ENCODE assay signal across 15 mouse cellular contexts in the genomic region with DNA sequence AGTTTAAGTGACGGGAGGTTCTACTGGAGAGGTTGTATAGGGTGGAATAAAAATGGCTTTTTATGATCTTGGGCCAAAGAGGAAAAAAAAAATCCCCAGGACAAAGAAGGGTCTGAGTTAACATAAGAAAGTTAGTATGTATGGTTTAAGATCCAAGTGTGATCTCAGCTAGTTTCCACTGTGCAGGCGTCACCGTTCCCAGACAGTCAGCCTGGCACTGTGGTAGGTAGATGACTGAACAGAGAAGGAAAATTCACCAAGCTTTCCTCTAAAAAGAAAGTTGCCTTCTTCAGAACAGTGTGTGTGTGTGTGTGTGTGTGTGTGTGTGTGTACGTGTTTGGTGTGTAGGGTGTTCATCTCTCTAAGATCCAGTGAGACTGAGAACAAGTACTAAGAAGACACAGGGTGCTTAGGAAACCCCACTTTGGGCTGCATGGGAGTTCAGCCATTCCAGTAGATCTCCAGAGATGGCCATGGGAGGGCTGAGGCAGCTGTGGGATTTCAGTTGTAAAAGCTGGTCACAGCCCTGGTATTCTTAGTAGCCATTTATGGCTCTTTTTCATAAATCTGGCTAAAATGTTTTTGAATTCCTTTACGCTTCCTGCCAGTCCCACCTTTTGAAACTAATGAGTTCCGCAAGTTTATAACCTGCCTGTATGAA. TPM values are rescaled to one million over a fixed set of nuclear protein-coding genes. Genes with fewer than 3 reads are reported as not detected.
DNase-seq lines count a peak whose midpoint lies in the region; ATAC-seq lines count a peak whose summit lies in the region.
"Had no signal": no experiment of that assay in that cellular context is flagged by ENCODE, and none has a peak within 500 bp of the region (broad histone marks: within the 10 kb centered on the region; RNA-seq: fewer than 3 reads in every experiment).

No protein-coding gene starts in this region.

- H3K27me3 ChIP-seq in heart, embryonic 15.5 days, result no peaks in the 10 kb centered on the region
- no peaks in the 10 kb centered on the region for H3K27me3 ChIP-seq in lung, embryonic 16.5 days (ENCODE audit: control insufficient read depth, insufficient read depth, low read depth, low read length)
- no peaks in the 10 kb centered on the region for H3K27me3 ChIP-seq in hindbrain, embryonic 16.5 days (replicated peaks; ENCODE audit: control insufficient read depth, insufficient read depth, low read length)
- no peaks in the 10 kb centered on the region for H3K27me3 ChIP-seq in stomach, embryonic 15.5 days (replicated peaks)
- no peaks in the 10 kb centered on the region for H3K27me3 ChIP-seq in forebrain, embryonic 15.5 days

- H3K27ac ChIP-seq in heart, embryonic 15.5 days, result peak overlapping the region; percentile 79
- peak overlapping the region; percentile 78 for H3K27ac ChIP-seq in lung, embryonic 16.5 days (ENCODE audit: low read length)
- H3K27ac ChIP-seq in hindbrain, embryonic 16.5 days (ENCODE audit: low read depth, low read length), result 0 out of 2 replicates have a peak overlapping the region, but pooled peaks have one; percentile 23
- peak overlapping the region; percentile 55 for H3K27ac ChIP-seq in stomach, embryonic 15.5 days
- H3K27ac ChIP-seq in forebrain, embryonic 15.5 days (replicated peaks), result no peak overlapping the region

- H3K4me3 ChIP-seq in heart, embryonic 15.5 days, result no peak overlapping the region
- no peak overlapping the region for H3K4me3 ChIP-seq in lung, embryonic 16.5 days (ENCODE audit: low read length)
- no peak overlapping the region for H3K4me3 ChIP-seq in hindbrain, embryonic 16.5 days (ENCODE audit: low read length)
- no peak overlapping the region for H3K4me3 ChIP-seq in stomach, embryonic 15.5 days (replicated peaks)
- no peak overlapping the region for H3K4me3 ChIP-seq in forebrain, embryonic 15.5 days

- ATAC-seq in heart, embryonic 15.5 days (replicated peaks; ENCODE audit: insufficient number of reproducible peaks, insufficient read depth, low FRiP score, low read depth), result no peak
- ATAC-seq in lung, embryonic 16.5 days (ENCODE audit: low read depth), result no peak
- ATAC-seq in hindbrain, embryonic 16.5 days, result no peak
- ATAC-seq in stomach, embryonic 15.5 days (ENCODE audit: insufficient read depth, low FRiP score, low read depth), result no peak
- no peak for ATAC-seq in forebrain, embryonic 15.5 days (replicated peaks)
- ATAC-seq: liver, postnatal 0 days had no signal

- 66% methylated on average over 6 of the region's 6 CpGs for WGBS in heart, embryonic 15.5 days
- 58% methylated on average over 6 of the region's 6 CpGs for WGBS in lung, embryonic 16.5 days
- 80% methylated on average over 6 of the region's 6 CpGs for WGBS in hindbrain, embryonic 16.5 days
- whole genome bisulfite sequencing in stomach, embryonic 15.5 days, result 63% methylated on average over 6 of the region's 6 CpGs
- 87% methylated on average over 6 of the region's 6 CpGs for WGBS in forebrain, embryonic 15.5 days

- H3K4me2 ChIP-seq in heart, embryonic 15.5 days, result no peak overlapping the region
- no peak overlapping the region for H3K4me2 ChIP-seq in lung, embryonic 16.5 days (ENCODE audit: low read depth, low read length)
- no peak overlapping the region for H3K4me2 ChIP-seq in hindbrain, embryonic 16.5 days (ENCODE audit: low read length)
- H3K4me2 ChIP-seq in stomach, embryonic 15.5 days, result no peak overlapping the region
- H3K4me2 ChIP-seq in forebrain, embryonic 15.5 days (replicated peaks), result no peak overlapping the region

- no peak overlapping the region for H3K9ac ChIP-seq in heart, embryonic 15.5 days
- H3K9ac ChIP-seq in lung, embryonic 16.5 days (ENCODE audit: low read length), result 0 out of 2 replicates have a peak overlapping the region, but pooled peaks have one; percentile 29
- H3K9ac ChIP-seq in hindbrain, embryonic 16.5 days (ENCODE audit: low read depth, low read length), result no peak overlapping the region
- H3K9ac ChIP-seq in stomach, embryonic 15.5 days, result no peak overlapping the region
- H3K9ac ChIP-seq in forebrain, embryonic 15.5 days (replicated peaks), result no peak overlapping the region
- H3K9ac ChIP-seq: liver, postnatal 0 days had no signal

- no peaks in the 10 kb centered on the region for H3K36me3 ChIP-seq in heart, embryonic 15.5 days
- no peaks in the 10 kb centered on the region for H3K36me3 ChIP-seq in lung, embryonic 16.5 days (ENCODE audit: control insufficient read depth, insufficient read depth, low read length)
- no peaks in the 10 kb centered on the region for H3K36me3 ChIP-seq in hindbrain, embryonic 16.5 days (ENCODE audit: control insufficient read depth, insufficient read depth, low read length)
- H3K36me3 ChIP-seq in stomach, embryonic 15.5 days, result no peaks in the 10 kb centered on the region
- no peaks in the 10 kb centered on the region for H3K36me3 ChIP-seq in forebrain, embryonic 15.5 days

- H3K4me1 ChIP-seq in heart, embryonic 15.5 days (replicated peaks), result peaks cover 30% of the 10 kb centered on the region
- H3K4me1 ChIP-seq in lung, embryonic 16.5 days (replicated peaks; ENCODE audit: control insufficient read depth, insufficient read depth, low read length), result peaks cover 41% of the 10 kb centered on the region
- H3K4me1 ChIP-seq in hindbrain, embryonic 16.5 days (ENCODE audit: control insufficient read depth, insufficient read depth, low read depth, low read length), result peaks cover 10% of the 10 kb centered on the region
- peaks cover 19% of the 10 kb centered on the region; the same call in 1 of the 2 replicates for H3K4me1 ChIP-seq in stomach, embryonic 15.5 days
- peaks cover 17% of the 10 kb centered on the region for H3K4me1 ChIP-seq in forebrain, embryonic 15.5 days

- no peak for DNase-seq in heart, postnatal 4 days
- DNase-seq in lung, postnatal 25 days (ENCODE audit: low spot score), result no peak
- DNase-seq in testis, postnatal 10 days (ENCODE audit: low spot score), result no peak
- DNase-seq: adrenal gland, adult 2 months; kidney, adult 2 months; liver, postnatal 0 days; midbrain, embryonic 14.5 days; thymus, adult 2 months had no signal

- H3K9me3 ChIP-seq in heart, embryonic 15.5 days (replicated peaks), result no peaks in the 10 kb centered on the region
- H3K9me3 ChIP-seq in lung, embryonic 16.5 days (ENCODE audit: control insufficient read depth, low read length), result no peaks in the 10 kb centered on the region
- no peaks in the 10 kb centered on the region for H3K9me3 ChIP-seq in hindbrain, embryonic 16.5 days (ENCODE audit: control insufficient read depth, low read length)
- H3K9me3 ChIP-seq in stomach, embryonic 15.5 days, result no peaks in the 10 kb centered on the region
- no peaks in the 10 kb centered on the region for H3K9me3 ChIP-seq in forebrain, embryonic 15.5 days

RNA-seq across cellular contexts. Expression of gene 4930558K02Rik, which starts 56.5 kb away (rescaled TPM):
- polyA plus RNA-seq in heart, embryonic 15.5 days (2015; fragmentation: Nextera tagmentation; extraction: Ambion mirVana), result not detected in 2 replicates
- not detected for total RNA-seq in heart, postnatal 4 days (2021)
- polyA plus RNA-seq in lung, embryonic 16.5 days (2015; fragmentation: Nextera tagmentation; extraction: Ambion mirVana), result not detected in 2 replicates
- polyA plus RNA-seq in hindbrain, embryonic 16.5 days (2015; fragmentation: Nextera tagmentation; extraction: Ambion mirVana), result 0.25 TPM in 1 of 2 replicates, not detected in the other
- not detected in 2 replicates for polyA plus RNA-seq in stomach, embryonic 15.5 days (2015; fragmentation: Nextera tagmentation; extraction: Ambion mirVana)
- polyA plus RNA-seq in forebrain, embryonic 15.5 days (2015; fragmentation: Nextera tagmentation; extraction: Ambion mirVana), result 0.17 TPM in 1 of 2 replicates, not detected in the other
- total RNA-seq: adrenal gland, adult 2 months; left cerebral cortex, adult 18-20 months had no signal
- polyA plus RNA-seq: adrenal gland, adult 2 months; kidney, adult 2 months; liver, postnatal 0 days; midbrain, embryonic 14.5 days; small intestine, adult 2 months; thymus, adult 2 months had no signal
